Mouse (Mus musculus) liver, embryonic 11.5 days (tissue): ENCODE results near the gene Cacna1a. TPM values are rescaled to one million over a fixed set of nuclear protein-coding genes. Genes with fewer than 3 reads are reported as not detected.
A peak's percentile ranks its signal among the peaks of the same experiment; 100 is the strongest.

Experiments used
- ATAC-seq: fragments of 200-750 bp; cut with Nextera tagmentation; replicated peaks from 2 replicates; pipeline ENCODE4 v1.8.0; 2017; ENCODE audit warnings: moderate number of reproducible peaks, mild to moderate bottlenecking, moderate TSS enrichment, moderate library complexity; ENCODE audit not compliant: low FRiP score
- DNase-seq: peaks from one replicate; pipeline ENCODE4 v3.0.0-alpha.2; 2017; ENCODE audit warnings: low spot score
- H3K27ac ChIP-seq: fragments of 300-500 bp; sonication (generic); 2 replicates; pipeline ENCODE4 v1.5.1; 2014; ENCODE audit warnings: mild to moderate bottlenecking, low read depth, low read length, control low read depth
- H3K27me3 ChIP-seq: fragments of 300-500 bp; sonication (generic); replicated peaks from 2 replicates; pipeline ENCODE4 v1.6.1; 2014; ENCODE audit warnings: low read length, mixed read lengths; ENCODE audit not compliant: control insufficient read depth, insufficient read depth
- H3K36me3 ChIP-seq: fragments of 300-500 bp; sonication (generic); 2 replicates; pipeline ENCODE4 v1.6.1; 2014; ENCODE audit warnings: mild to moderate bottlenecking, low read length, moderate library complexity, mixed read lengths; ENCODE audit not compliant: control insufficient read depth, insufficient read depth
- H3K4me1 ChIP-seq: fragments of 300-500 bp; sonication (generic); replicated peaks from 2 replicates; pipeline ENCODE4 v1.6.1; 2014; ENCODE audit warnings: low read length, mixed read lengths; ENCODE audit not compliant: control insufficient read depth, insufficient read depth
- H3K4me2 ChIP-seq: fragments of 300-500 bp; sonication (generic); 2 replicates; pipeline ENCODE4 v1.6.1; 2014; ENCODE audit warnings: mild to moderate bottlenecking, control low read depth, moderate library complexity
- H3K4me3 ChIP-seq: fragments of 300-500 bp; sonication (generic); 2 replicates; pipeline ENCODE4 v1.5.1; 2014; ENCODE audit warnings: low read depth, low read length, control low read depth
- H3K9ac ChIP-seq: fragments of 300-500 bp; sonication (generic); 2 replicates; pipeline ENCODE4 v1.6.1; 2014; ENCODE audit warnings: low read depth, low read length, control low read depth
- H3K9me3 ChIP-seq: fragments of 300-500 bp; sonication (generic); 2 replicates; pipeline ENCODE4 v1.6.1; 2016; ENCODE audit warnings: low read length, inconsistent platforms, mixed read lengths; ENCODE audit not compliant: control insufficient read depth
- WGBS: fragments of 180-500 bp; shearing (Covaris S2); extraction: QIAGEN DNeasy Blood & Tissue Kit; methylation state at CpG from one replicate; pipeline ENCODE4 v1.1.7; 2014; 5-methylcytosine and 5-hydroxymethylcytosine counted together
- polyA plus RNA-seq: library from polyadenylated mRNA; unstranded; fragments of >200 nt; fragmentation: Nextera tagmentation; extraction: Ambion mirVana; gene quantifications from 2 replicates; pipeline ENCODE4 v1.2.1, GENCODE M21; 2014

The Cacna1a gene
- polyA plus RNA-seq, 1 experiment from 2014 or later = 1.8 TPM

GRCm38 (mm10) chr8:84631813-84632212 is 243.6 kb downstream of the Cacna1a start:
- H3K4me3 ChIP-seq = no peak overlapping the region
- no peaks in the 10 kb centered on the region for H3K36me3 ChIP-seq
- WGBS = 85% methylated on average over 4 of the region's 4 CpGs
- H3K4me1 ChIP-seq = no peaks in the 10 kb centered on the region; the same call in 1 of the 2 replicates
- no peak for DNase-seq
- H3K27ac ChIP-seq = no peak overlapping the region
- H3K27me3 ChIP-seq = no peaks in the 10 kb centered on the region
- no peak for ATAC-seq
- no peak overlapping the region for H3K9ac ChIP-seq
- H3K4me2 ChIP-seq = no peak overlapping the region
- no peaks in the 10 kb centered on the region for H3K9me3 ChIP-seq

DNA sequence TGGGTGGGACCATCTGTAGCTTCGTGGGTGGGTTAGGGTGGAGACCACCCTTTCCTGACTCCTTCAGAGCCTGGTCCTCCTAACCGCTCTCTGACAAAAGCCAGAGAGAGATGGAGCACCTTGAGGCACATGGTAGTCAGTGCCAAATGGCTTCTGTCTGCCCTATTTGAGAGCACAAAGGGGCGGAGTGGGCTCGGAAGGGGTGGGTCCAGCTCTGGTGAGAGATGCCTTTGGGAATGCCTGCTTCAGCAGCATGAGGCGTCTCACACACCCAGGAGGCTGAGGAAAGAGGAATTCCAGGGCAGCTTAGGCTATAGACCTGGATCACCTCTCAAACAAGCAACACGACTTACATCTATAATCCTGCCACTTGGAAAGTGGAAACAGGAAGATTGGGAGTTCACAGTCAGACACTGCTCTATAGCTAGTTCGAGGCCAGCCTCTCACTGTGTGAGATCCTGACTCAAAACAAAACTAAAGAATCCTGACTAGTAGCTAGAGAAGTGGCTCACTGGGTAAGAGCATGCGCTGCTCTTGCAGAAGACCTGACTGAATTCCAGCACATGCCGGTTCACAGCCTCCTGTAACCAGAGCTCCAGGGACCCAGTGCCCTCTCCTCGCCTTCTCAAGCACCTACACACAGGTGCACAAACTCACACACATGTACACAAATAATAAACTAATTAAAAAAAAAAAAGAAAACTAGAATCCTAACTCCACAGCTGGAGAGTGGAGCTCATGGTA is 245.8 kb downstream of the Cacna1a start:
- Histone ChIP-seq H3K9ac (no peak overlapping the region), H3K27ac (no peak overlapping the region), H3K27me3 (no peaks in the 10 kb centered on the region), H3K9me3 (no peaks in the 10 kb centered on the region), H3K4me2 (no peak overlapping the region), H3K36me3 (no peaks in the 10 kb centered on the region), H3K4me1 (no peaks in the 10 kb centered on the region; the same call in 1 of the 2 replicates), H3K4me3 (no peak overlapping the region)
- ATAC-seq (no peak), DNase-seq (no peak)
- 45% methylated on average over 10 of the region's 10 CpGs for WGBS

- 70% methylated on average over 9 of the region's 9 CpGs for WGBS
These were observed 246.6 kb downstream of the Cacna1a start for GRCm38 (mm10) chr8:84634849-84635304.

DNA sequence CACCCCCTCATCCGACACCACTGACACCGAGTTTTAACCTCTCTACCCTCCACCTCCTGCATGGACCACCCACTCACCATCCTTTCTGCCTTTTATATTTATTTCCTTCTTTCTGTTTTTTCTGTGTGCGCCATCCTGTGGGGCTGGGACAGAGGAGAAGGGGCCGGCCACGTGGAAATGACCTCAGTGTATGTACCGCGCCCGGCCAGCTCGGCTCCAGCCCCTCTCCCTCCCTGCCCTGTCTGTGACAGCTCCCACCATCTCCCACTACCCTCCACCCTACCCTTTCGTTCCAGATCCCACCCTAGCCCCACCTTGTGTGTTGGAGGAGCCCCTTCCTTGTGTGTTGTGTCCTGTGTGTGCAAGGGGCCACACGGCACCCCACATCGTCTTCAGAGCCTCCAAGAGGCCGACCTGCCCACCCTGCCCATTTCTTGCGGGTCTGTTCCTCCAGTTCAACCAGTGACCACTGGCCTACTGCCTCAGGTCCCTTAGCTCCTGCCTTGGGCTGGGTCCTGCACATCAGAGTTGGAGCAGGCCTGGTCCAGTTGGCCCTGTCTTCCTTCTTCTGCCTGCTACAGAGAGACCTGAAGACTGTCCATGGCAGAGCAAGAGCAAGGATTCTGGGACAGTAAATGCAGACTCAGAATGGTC is 247.3 kb downstream of the Cacna1a start:
- Histone ChIP-seq H3K4me1 (no peaks in the 10 kb centered on the region; the same call in none of the 2 replicates), H3K9me3 (no peaks in the 10 kb centered on the region), H3K4me3 (no peak overlapping the region), H3K27me3 (no peaks in the 10 kb centered on the region), H3K27ac (no peak overlapping the region), H3K4me2 (no peak overlapping the region), H3K9ac (no peak overlapping the region), H3K36me3 (no peaks in the 10 kb centered on the region)
- WGBS = 74% methylated on average over 14 of the region's 14 CpGs
- no peak for ATAC-seq
- DNase-seq = no peak

More at GRCm38 (mm10) chr8:84634849-84635304, 246.6 kb downstream of the Cacna1a start:
- H3K27ac ChIP-seq = no peak overlapping the region
- ATAC-seq = no peak
- H3K27me3 ChIP-seq = no peaks in the 10 kb centered on the region
- H3K4me3 ChIP-seq = no peak overlapping the region
- H3K9ac ChIP-seq = no peak overlapping the region
- DNase-seq = no peak
- H3K4me1 ChIP-seq = no peaks in the 10 kb centered on the region; the same call in 1 of the 2 replicates
- no peak overlapping the region for H3K4me2 ChIP-seq
- H3K9me3 ChIP-seq = no peaks in the 10 kb centered on the region
- H3K36me3 ChIP-seq = no peaks in the 10 kb centered on the region

- Histone ChIP-seq H3K27ac (no peak overlapping the region), H3K4me3 (no peak overlapping the region), H3K36me3 (no peaks in the 10 kb centered on the region), H3K4me1 (no peaks in the 10 kb centered on the region; the same call in none of the 2 replicates), H3K4me2 (no peak overlapping the region), H3K9me3 (no peaks in the 10 kb centered on the region), H3K27me3 (no peaks in the 10 kb centered on the region), H3K9ac (no peak overlapping the region)
- 83% methylated on average over 17 of the region's 17 CpGs for WGBS
- DNase-seq (no peak), ATAC-seq (no peak)
These were observed 247.9 kb downstream of the Cacna1a start for GRCm38 (mm10) chr8:84636051-84636691.

- no peaks in the 10 kb centered on the region; the same call in none of the 2 replicates for H3K4me1 ChIP-seq
- no peaks in the 10 kb centered on the region for H3K36me3 ChIP-seq
- H3K27me3 ChIP-seq = no peaks in the 10 kb centered on the region
- no peaks in the 10 kb centered on the region for H3K9me3 ChIP-seq
- H3K4me2 ChIP-seq = peak overlapping the region; percentile 90
- WGBS = 38% methylated on average over 8 of the region's 8 CpGs
- peak overlapping the region; percentile 82 for H3K9ac ChIP-seq
- no peak overlapping the region for H3K27ac ChIP-seq
- H3K4me3 ChIP-seq = peak overlapping the region; percentile 69
- ATAC-seq = no peak
- no peak for DNase-seq
These were observed 249.8 kb downstream of the Cacna1a start for GRCm38 (mm10) chr8:84637946-84638554.

GRCm38 (mm10) chr8:84638555-84639161 is 250.4 kb downstream of the Cacna1a start:
- peak; percentile 46 for DNase-seq

More at GRCm38 (mm10) chr8:84638555-84639161, 250.4 kb downstream of the Cacna1a start:
- H3K36me3 ChIP-seq = no peaks in the 10 kb centered on the region
- H3K27me3 ChIP-seq = no peaks in the 10 kb centered on the region
- WGBS = under 1% methylated on average over 42 of the region's 52 CpGs
- peak; percentile 8; the same call in 1 of the 2 replicates for ATAC-seq
- peak overlapping the region; percentile 81 for H3K27ac ChIP-seq
- H3K4me3 ChIP-seq = peak overlapping the region; percentile 69
- peak overlapping the region; percentile 90 for H3K4me2 ChIP-seq
- no peaks in the 10 kb centered on the region for H3K9me3 ChIP-seq
- no peaks in the 10 kb centered on the region; the same call in none of the 2 replicates for H3K4me1 ChIP-seq
- H3K9ac ChIP-seq = peak overlapping the region; percentile 82
